Comparison of ENCODE assay signal across 25 mouse cellular contexts in the genomic region with DNA sequence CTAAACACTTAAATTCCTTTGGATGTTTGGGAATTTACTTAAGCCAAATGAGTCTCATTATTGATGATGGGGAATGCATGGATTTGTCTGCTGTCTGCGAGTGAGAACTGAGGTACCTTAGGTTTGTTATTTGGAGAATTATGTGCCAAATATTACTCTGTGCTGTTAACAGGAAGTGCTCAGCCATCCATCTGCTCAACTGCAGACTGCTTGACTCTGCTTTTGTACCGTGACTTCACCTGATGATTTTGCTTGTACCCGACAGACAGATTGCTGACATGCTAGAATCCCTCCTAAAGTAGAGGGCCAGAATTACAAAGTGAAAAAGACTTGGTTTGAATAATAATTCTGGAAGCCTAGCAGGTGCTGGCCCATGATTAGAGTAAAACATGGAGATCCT. TPM values are rescaled to one million over a fixed set of nuclear protein-coding genes. Genes with fewer than 3 reads are reported as not detected.
DNase-seq lines count a peak whose midpoint lies in the region; ATAC-seq and TF ChIP-seq lines count a peak whose summit lies in the region.
"Had no signal": no experiment of that assay in that cellular context is flagged by ENCODE, and none has a peak within 500 bp of the region (broad histone marks: within the 10 kb centered on the region; RNA-seq: fewer than 3 reads in every experiment).

No protein-coding gene starts in this region.

- ATAC-seq in cerebellum, adult (ENCODE audit: insufficient number of reproducible peaks, low FRiP score, low TSS enrichment), result peak; percentile 67
- ATAC-seq: activated CD4-positive, CD25-positive, alpha-beta regulatory T cell, adult 4 months; CD4-positive, CD25-positive, alpha-beta regulatory T cell, adult 4 months; forebrain, embryonic 14.5 days; forebrain, embryonic 16.5 days; Patski had no signal

- no peak overlapping the region for H3K4me3 ChIP-seq in cerebellum, adult 2 months (replicated peaks; ENCODE audit: insufficient read depth, low read depth, low read length)
- H3K4me3 ChIP-seq: embryonic facial prominence, embryonic 13.5 days; embryonic facial prominence, embryonic 15.5 days; erythroblast, embryonic 14.5 days; forebrain, embryonic 10.5 days; forebrain, embryonic 12.5 days; gastrocnemius, adult 2 months had no signal

- no peak for TF ChIP-seq CTCF in cerebellum, adult 2 months (IDR thresholded peaks at IDR 0.05; ENCODE audit: borderline replicate concordance, insufficient read depth, low read depth, low read length)

- H3K4me1 ChIP-seq in cerebellum, adult 2 months (ENCODE audit: control insufficient read depth, insufficient read depth, low read length), result no peaks in the 10 kb centered on the region
- H3K4me1 ChIP-seq: embryonic facial prominence, embryonic 13.5 days; embryonic facial prominence, embryonic 15.5 days; forebrain, embryonic 10.5 days; forebrain, embryonic 12.5 days had no signal

- DNase-seq in cerebellum, postnatal 4 days (ENCODE audit: low spot score in 2 of 2), result no peak
- DNase-seq in cerebellum, adult 2 months, result peak; percentile 15 to 38
- DNase-seq in cerebellum, adult 11-12 months, result no peak
- DNase-seq in cerebellum, postnatal 25 days, result peak; percentile 26 to 36
- DNase-seq in cerebellum, adult 8-10 months, result no peak
- DNase-seq in brain, adult 2 months (ENCODE audit: low read depth, low spot score), result peak; percentile 68
- DNase-seq: adrenal gland, adult 8-10 months; adrenal gland, postnatal 14 days; adrenal gland, postnatal 36 days; B cell, adult 2 months; embryo, embryonic 11 days; gastrocnemius, adult 2 months had no signal

- no peak overlapping the region; the same call in 1 of the 2 replicates for H3K27ac ChIP-seq in cerebellum, adult 2 months (ENCODE audit: insufficient read depth, low read length)
- H3K27ac ChIP-seq: embryonic facial prominence, embryonic 13.5 days; embryonic facial prominence, embryonic 15.5 days; forebrain, embryonic 10.5 days; forebrain, embryonic 12.5 days; gastrocnemius, adult 2 months had no signal

- WGBS in cerebellum, adult 2 months, result 16% methylated on average over 3 of the region's 3 CpGs

- TF ChIP-seq POLR2A in cerebellum, adult 2 months (IDR thresholded peaks at IDR 0.05; ENCODE audit: borderline replicate concordance, insufficient read depth, low read length), result no peak

- H3K27me3 ChIP-seq in cerebellum, adult 2 months (ENCODE audit: control insufficient read depth, insufficient read depth, low read length), result no peaks in the 10 kb centered on the region
- H3K27me3 ChIP-seq: CH12.LX; embryonic facial prominence, embryonic 13.5 days; embryonic facial prominence, embryonic 15.5 days; forebrain, embryonic 12.5 days; Patski had no signal

RNA-seq across cellular contexts. Expression of a gene that starts 9.6 kb away (rescaled TPM):
- 50.8 and 62.6 TPM in 2 replicates for polyA plus RNA-seq in cerebellum, adult 2 months (2012; rRNA removed)
- polyA plus RNA-seq: activated CD4-positive, CD25-positive, alpha-beta regulatory T cell, adult 4 months; erythroblast, embryonic 14.5 days; G1E had no signal

Comparison
In these comparisons a context has a peak if more than half of its experiments do, and no peak if none do; other contexts are left out.
1. DNase-seq: peak in cerebellum, adult 2 months (2 of 2), cerebellum, postnatal 25 days (2 of 2) and brain, adult 2 months (single experiment); none in cerebellum, postnatal 4 days (0 of 2), cerebellum, adult 11-12 months (single experiment) and cerebellum, adult 8-10 months (single experiment).